Mouse (Mus musculus) forebrain, embryonic 12.5 days (tissue): ENCODE data around the gene Tssc4. TPM values are rescaled to one million over a fixed set of nuclear protein-coding genes. Genes with fewer than 3 reads are reported as not detected.

Experiments used
- polyA plus RNA-seq: library from polyadenylated mRNA; unstranded; fragments of >200 nt; fragmentation: Nextera tagmentation; extraction: Ambion mirVana; gene quantifications from 2 replicates; pipeline ENCODE4 v1.2.1, GENCODE M21; 2016

The Tssc4 gene
- polyA plus RNA-seq, 1 experiment from 2014 or later = 108 TPM

Other genes starting within 250 kb of the Tssc4 start
- 13.9 and 17.8 TPM in 2 replicates for gene Th, start 138.1 kb upstream of the Tssc4 start, polyA plus RNA-seq
- 0.17 and 0.40 TPM in 2 replicates for gene Ascl2, start 100.0 kb upstream of the Tssc4 start, polyA plus RNA-seq
- gene Tspan32, start 64.2 kb upstream of the Tssc4 start, polyA plus RNA-seq = 1.3 and 1.5 TPM in 2 replicates
- gene Cd81, start 16.5 kb upstream of the Tssc4 start, polyA plus RNA-seq = 199 and 205 TPM in 2 replicates
- 1.1 and 1.3 TPM in 2 replicates for gene Trpm5, start 25.4 kb downstream of the Tssc4 start, polyA plus RNA-seq
- gene Kcnq1, start 37.1 kb downstream of the Tssc4 start, polyA plus RNA-seq = 0.87 and 0.94 TPM in 2 replicates